Mouse (Mus musculus) left cerebral cortex, postnatal 4 days (tissue): ENCODE measurements around the gene Il12b. TPM values are rescaled to one million over a fixed set of nuclear protein-coding genes. Genes with fewer than 3 reads are reported as not detected.

Experiments
- DNase-seq: peaks from one replicate; pipeline ENCODE4 v3.0.0-alpha.2; 2022
- intact Hi-C: fragments of 180-260 bp; cut with DNase I; formaldehyde crosslinking; loops from one replicate; pipeline ENCODE4 v1.15.1; 2025
- total RNA-seq, 2 experiments: library from RNA; stranded (reverse); gene quantifications; 2 replicates each; pipeline ENCODE4 v1.2.3; 2021

Gene Il12b
- total RNA-seq = not detected

DNA sequence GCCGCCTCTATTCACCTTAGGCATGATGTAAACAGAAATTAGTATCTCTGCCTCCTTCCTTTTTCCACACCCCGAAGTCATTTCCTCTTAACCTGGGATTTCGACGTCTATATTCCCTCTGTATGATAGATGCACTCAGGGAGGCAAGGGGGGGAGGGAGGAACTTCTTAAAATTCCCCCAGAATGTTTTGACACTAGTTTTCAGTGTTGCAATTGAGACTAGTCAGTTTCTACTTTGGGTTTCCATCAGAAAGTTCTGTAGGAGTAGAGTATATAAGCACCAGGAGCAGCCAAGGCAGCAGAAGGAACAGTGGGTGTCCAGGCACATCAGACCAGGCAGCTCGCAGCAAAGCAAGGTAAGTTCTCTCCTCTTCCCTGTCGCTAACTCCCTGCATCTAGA lies at the start of gene Il12b:
TSS of gene Il12b (plus strand) at position 301 of the 400 bp plus-strand sequence.
- intact Hi-C loops = no loop called here
- DNase-seq = no peak

DNA sequence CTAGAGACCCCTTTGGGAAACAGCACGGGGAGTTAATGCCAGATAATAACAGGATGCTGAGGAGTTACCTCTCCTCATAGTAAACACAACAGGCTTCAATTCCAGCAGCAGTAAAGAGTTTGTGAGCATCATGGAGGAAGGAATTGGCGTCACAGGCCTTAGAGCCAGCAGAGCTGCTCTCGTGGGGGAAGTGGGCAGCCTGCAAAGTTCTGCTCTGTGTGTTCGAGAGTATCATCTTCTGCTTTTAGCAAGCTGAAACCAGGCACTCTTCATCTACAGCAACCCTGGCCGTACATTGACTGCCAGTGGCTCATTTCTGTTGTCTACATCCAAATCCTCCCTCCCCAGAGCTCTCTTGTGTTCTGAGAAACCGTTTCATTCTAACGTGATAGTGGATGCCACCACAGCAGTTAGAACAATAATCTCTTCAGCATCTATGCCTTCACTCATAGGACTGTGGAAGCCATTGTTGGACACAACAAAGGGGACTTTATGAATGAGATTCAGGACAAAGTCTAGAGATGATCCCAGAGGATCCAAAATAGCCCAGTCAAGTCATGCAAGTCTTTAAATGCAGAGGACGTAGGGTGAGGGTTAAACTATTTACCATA lies 44.9 kb upstream of the Il12b start:
- DNase-seq = no peak
- intact Hi-C loops = no loop called here

DNA sequence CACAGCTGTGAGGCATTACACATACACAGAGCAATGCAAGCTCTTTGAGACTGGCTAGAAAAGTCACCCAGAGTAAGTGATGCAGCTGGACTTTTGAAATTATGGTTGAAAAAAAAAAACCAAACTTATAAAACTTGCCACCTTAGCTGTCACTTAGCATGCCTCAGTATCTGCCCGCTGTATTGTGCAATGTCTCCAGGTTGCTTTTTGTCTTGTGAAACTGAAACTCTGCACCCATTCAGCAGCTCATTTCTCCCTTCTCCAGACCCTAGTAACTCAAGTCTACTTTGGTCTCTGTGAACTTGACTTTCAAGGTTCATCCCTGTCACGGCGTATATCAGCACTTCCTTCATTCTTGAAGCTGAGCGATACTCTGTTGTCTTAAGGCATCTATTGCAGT lies 43.7 kb upstream of the Il12b start:
- no peak for DNase-seq

DNA sequence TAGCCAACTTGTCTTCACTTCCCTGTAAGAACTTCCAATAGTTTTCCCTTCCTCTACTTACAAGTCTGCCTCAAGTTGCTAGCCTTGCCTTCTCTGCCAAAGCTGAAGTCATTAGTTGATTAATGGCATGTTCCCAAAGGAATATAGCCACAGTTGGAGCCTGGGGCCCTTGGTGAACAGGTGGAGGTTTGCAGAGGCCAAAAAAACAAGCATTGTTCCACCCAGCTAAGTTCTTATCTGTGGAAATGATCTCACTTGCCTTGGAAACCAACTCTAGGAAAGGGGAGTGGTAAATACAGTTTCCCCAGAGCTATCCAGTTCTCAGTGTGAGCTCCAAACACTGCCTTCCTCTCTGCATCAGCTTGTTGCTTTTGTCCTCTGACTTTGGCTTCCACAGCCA lies 35.3 kb upstream of the Il12b start:
- intact Hi-C loops = no loop called here
- DNase-seq = no peak

More for the DNA sequence above, 43.7 kb upstream of the Il12b start:
- intact Hi-C loops = no loop called here

DNA sequence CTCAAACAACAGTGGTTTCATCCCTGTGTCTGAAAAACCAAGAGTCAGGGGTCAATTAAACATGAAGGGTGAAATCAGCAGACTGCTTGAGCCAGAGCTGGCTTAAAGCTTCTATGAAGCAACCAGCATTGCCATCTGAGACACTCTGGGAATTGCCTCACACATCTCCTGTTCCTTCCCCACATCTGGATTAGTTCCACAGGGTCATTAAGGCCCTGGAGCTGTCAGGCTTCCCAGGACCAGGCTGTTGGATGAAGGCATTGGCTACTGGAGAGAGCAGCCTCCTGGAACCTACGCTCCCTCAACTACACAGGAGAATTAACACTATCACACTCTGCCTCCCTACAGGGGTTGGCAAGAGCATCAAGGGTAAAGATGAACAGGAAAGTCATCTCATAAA lies 32.2 kb upstream of the Il12b start:
- intact Hi-C loops = no loop called here

DNA sequence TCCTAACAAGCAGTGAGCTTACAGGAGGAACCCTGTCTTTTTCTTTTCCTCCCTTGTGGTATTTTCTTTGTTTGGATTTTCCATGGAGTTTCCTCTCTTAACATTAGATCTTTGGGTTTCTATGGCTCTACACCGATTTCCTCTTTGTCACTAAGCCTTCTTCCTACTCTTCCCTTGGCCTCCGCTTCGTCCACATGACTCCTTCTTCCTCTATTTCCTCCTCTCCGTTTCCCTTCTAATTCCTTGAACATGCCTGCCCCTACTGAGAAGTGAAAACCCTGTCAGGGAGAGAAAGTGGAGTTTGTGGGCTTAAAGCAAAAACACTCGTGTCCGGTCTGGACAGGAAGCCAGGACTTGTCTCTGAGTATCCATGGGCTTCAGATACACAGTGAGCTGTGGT lies 27.0 kb upstream of the Il12b start:
- DNase-seq = no peak
- intact Hi-C loops = no loop called here

More for the DNA sequence above, 32.2 kb upstream of the Il12b start:
- no peak for DNase-seq

DNA sequence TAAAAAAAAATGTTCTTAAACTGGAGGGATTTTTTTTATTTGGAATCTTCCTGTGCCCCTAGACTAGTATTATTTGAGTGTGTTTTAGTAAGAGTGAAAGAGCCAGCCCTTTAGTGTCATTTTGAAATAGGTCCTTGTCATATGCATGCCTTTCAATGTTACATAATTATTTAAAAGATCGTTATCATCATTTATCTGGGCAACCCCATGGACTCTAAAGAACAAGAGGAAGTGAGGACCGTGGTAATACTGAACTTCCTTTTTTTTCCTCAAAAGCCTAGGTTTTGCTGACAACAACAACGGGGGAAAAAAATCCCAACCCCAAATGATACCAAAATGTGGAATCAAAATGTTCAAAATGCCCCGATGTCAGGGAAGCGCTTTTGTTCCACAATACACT lies 22.0 kb upstream of the Il12b start:
- no peak for DNase-seq

DNA sequence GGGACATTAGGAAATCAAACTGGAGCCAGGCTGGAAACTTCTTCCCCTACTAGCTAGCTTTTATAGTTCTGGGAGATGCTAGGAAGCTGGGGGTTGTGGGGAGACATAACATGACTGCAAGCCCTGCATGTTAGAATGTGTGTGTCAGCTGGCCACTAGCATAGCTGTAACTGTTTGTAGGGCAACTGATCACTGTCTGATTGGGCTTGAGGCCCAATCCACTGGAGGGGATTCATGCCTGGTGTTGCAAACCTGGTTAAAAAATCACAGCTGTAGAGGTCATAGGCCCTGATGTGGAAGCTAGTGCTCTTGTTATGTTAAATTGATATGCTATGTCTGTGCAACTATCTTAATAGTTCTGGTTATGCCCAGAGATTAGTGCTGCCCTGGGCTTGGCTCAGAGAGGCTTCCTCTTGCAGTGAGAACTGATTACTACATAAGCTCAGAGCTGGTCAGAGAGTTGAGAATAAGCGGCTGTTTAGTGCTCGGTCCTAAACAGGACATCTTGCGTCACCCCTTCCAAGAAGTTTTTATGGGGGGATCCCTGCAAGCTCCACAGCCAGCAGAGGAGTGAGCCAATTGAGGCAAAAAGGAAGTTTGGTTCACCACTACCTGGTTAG lies 19.3 kb upstream of the Il12b start:
- DNase-seq = no peak
- intact Hi-C loops = no loop called here

More for the DNA sequence above, 22.0 kb upstream of the Il12b start:
- intact Hi-C loops = no loop called here

DNA sequence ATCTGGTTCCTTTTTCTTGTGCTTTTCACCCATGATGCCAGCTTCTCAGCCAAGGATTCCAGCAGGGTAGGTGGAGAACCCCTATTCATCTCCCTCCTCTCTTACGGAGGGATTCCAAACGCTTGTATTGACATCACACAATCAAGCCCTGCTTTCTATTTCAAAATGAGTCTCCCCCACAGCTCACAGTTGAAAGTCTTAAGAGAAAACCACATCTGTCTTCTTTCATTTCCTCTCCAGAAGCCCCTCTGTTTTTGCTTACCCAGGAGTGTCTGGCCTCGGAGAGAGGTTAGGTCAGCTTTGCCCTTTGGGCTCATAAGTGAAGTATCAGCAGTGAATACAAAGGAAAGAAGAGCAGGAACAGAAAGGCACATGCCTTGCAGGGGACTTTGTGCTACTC lies 17.7 kb upstream of the Il12b start:
- intact Hi-C loops = no loop called here
- no peak for DNase-seq

DNA sequence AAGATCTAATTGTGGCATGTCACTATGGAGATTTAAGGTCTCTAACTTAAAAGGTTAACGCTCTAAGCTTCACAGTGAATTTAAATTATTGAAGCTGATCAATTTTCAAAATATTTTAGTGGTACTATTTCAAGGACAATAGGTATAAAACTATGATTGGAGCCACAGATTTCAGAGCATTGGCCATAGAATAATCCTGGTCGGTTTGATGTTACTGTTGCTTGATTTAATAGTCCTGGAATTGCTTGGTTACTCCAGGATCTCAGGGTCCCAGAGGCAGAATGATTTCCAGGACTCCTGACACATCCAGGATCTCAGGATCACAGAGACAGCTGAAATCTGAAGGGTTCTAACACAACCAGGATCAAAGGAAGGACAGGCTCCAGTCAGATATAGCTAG lies 12.8 kb upstream of the Il12b start:
- DNase-seq = no peak
- intact Hi-C loops = no loop called here

DNA sequence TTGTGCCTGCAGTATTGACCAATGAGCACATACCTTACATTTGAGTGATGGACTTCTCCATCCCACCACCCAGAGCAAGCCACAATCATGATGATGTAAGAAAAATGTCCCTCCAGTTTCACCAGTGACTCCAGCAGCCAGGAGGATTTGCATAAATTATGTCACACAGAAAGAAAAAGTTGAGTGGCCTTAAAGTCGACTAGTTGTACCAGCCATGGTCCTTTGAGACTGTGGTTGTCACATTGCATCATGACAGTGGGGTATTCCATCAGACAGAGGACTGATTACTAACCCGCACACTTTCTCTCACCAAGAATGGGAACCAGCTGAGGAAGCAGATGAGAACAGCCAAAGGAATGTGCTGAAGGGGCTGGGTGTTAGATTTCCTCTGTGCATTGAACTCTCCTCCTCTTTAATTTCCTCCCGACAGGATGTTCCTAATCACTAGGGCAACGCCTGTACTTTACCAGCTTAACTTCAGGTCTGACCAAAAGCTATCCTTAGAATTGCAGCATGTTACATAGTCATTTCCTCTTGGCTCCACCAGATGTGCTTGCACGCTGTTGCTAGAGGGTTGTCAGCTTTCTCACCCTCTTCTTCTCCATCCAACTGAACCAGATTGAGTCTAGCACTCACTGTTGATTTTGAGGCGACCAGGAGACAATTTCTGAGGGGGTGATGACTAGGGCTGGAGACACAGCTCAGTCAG lies 9.7 kb upstream of the Il12b start:
- intact Hi-C loops = no loop called here
- DNase-seq = no peak

DNA sequence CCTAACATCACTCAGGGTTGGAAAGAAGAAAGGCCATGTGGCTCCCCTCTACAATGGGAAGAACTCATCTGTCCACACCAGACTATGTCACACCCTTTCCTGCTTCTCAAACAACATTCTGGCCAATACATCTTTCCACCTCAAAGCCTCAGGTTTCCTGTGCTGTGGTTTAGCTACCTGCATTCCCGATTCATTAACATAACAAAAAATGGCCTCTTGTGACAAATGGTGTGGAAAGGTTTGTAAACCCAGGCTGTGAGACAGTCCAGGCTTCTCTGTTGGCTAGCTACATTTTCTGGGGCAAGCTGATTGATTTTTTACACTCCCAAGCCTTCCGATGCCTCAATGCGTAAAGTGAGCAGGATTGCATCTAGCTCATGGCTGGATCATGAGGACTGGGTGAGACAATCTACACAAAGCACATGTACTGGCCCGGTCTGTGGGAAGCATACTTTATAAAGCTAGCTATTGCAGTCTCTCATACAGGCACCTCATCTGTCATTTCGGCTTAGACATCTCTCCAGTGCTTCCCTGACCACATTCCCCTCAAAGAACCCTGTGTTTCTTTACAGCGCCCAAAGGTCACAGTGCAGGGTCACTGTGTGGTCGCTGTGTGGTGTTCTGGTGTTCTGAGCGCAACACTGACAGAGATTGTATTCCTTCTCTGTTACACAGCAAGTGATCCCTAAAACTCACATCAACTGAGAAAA lies 6.6 kb upstream of the Il12b start:
- DNase-seq = no peak

DNA sequence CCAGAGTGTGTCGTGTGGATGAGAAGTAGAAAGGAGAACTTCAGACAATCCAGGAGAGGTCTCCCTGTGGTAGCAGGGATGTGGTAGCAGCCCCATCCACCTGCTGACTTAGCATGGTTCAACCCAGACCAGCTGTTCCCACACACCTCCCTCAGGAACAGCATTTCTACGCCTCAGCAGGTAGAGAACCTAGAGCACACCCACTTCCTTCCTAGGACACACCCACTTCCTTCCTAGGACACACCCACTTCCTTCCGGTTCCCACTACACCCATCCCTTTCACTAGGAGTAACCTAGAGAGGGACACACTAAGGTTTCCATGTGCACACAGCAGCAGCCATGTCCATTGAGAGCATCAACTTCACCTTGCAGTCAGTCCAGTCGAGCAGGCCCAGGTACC lies 4.5 kb upstream of the Il12b start:
- intact Hi-C loops = no loop called here
- DNase-seq = no peak

More for the DNA sequence above, 6.6 kb upstream of the Il12b start:
- intact Hi-C loops = no loop called here

DNA sequence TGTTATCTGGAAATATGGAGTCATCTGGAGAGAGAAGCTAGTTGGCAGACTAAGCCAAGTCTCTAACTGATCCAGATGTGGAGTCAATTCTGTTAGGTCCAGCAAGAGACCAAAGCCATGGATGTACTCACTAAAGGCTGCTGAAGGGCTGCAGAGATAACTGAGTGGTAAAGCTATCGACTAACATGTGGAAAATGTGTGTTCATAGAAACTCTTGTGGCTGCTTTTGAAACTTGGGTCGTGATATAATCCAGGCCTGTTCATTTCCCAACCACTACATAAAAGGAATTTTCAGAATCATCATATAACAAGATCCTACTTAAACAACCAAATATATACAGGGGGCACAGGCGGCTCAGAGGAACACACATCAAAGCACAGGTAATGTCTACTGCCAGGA lies 2.3 kb upstream of the Il12b start:
- intact Hi-C loops = no loop called here
- DNase-seq = no peak

DNA sequence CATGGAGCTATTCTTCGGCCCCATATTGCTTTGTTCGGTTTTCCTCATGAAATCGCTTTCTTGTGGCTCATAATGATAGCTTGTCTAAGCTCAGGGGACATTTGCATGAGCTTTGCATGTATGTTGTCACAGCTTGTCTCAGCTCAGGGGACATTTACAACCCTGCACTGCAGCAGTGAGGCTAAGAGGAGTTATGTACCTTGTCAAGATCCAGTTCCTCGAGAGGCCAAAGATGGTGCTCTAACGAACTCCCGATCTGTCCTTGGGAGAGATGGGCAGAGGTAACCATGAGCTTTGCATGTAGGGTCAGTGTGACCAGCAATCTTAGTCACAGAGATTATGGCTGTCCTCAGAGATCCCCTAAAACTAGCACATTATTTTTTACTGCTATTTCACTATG lies 1.5 kb upstream of the Il12b start:
- intact Hi-C loops = no loop called here
- no peak for DNase-seq

DNA sequence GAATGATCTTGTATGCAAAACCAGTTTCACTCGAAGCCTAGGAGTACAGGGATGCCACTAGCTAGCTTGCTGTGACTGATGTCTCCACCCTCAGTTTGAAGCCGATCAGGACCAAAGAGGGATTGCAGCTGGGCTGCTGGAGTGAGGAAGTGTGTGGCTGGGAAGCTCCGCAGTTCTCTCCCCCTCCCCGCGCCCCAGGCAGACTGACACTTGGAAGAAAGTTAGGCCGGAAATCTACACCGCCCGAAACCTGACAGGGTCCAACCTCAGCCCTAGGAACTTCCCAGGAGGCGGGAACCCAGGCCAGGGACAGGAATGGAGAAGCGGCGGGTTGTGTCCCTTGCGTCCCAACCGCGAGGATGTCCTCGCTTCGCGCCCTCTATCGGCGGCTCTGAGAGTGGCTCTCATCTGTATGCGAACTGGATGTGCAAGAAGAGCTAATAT lies 1.1 kb upstream of the Il12b start:
- peak; percentile 77 for DNase-seq
- intact Hi-C loops = no loop called here

DNA sequence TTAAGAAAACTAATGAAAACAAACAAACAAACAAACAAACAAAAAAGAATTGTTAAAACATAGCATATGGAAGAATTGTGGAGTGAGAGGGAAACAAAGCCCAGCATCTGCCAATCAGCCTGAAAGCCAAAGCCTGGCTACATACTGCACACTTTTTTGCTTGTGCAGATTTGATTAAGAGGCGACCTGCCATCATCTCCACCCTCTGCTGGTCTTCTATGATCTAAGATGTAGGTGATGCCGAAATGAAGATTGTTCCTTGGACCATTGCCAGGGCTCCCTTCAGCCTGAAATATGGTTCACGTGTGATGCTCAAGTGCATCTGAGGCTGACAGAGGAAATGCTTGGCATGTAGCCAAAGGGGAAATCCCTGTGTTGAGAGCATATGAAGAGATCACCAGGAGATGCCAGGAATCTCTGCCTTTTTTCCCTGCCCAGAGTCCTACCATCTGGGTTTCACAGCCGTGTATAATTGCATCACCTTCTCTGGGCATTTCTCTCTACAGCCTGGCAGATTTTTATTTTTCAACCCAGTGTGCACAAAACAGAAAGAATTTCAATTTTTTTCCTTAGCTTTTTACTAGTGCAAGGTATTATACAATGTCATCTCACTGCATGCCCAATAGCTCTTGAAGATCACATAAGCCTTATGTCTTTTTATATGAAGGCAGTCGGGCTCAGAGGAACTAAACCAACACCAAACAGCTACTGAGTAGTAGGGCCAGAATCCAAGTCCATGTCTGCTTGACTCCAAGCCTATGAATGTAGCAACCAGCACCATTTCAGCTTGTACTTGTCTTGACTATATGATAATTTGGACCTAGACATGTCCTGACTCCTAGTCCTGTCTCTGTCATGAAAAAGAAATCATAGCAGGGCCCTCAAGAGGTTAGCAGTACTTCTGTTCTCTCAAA lies 2.0 kb downstream of the Il12b start:
- intact Hi-C loops = no loop called here
- DNase-seq = peak; percentile 88

DNA sequence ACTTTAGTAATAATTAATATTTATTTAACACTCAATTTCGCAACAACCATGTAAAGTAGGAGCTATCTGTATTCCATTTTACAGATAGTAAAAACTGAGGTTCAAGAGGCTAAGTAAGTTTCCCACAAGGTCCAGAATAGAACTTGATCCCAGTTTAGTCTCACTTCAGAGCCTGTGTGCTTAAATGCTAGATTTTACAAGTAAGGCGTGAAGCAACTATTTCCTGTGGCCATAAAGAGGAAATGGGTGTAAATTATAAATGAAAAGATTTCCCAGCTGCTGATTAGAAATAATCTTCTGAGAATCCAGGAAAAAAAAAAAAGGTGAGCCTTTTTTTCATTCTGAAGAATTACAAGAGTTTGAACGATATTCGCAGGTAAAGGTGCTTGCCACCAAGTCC lies 5.2 kb downstream of the Il12b start:
- DNase-seq = no peak
- intact Hi-C loops = no loop called here

DNA sequence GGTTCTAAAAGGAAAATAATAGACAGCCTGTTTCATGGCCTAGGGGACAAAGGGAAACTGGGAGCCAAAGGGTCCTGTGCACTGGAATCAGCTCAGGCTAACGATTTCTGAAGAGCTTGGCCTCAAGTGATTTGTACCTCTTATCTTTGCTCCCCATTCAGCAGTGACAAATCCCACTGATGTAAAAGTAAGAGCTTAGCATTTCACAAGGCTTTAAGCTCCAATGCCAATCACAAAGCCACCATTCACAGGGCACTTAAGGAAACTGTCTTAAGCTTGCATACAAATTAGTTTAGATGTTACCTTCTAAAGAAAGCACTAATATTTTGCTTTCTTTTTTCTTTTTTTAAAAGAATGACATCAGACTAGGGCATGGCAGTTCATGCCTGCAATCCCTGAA lies 6.1 kb downstream of the Il12b start:
- DNase-seq = no peak
- intact Hi-C loops = no loop called here

DNA sequence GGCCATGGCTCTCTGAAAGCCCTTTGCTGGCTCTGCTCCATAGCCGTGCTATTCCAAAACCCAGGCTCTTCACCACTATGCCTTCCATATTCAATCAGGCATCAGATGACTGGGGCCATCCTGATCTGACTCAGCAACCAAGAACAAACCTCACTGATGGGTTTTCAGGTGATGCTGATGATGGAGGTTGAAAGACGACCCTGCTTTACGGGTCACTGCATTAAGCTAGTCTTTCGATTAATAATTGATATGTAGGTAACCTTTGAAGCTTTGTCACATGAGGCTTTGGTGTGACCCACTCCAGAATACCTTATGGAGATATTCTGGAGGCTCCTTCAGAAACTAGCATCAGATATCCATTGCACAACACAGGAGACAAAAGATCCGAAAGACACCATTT lies 6.6 kb downstream of the Il12b start:
- DNase-seq = no peak
- intact Hi-C loops = no loop called here

DNA sequence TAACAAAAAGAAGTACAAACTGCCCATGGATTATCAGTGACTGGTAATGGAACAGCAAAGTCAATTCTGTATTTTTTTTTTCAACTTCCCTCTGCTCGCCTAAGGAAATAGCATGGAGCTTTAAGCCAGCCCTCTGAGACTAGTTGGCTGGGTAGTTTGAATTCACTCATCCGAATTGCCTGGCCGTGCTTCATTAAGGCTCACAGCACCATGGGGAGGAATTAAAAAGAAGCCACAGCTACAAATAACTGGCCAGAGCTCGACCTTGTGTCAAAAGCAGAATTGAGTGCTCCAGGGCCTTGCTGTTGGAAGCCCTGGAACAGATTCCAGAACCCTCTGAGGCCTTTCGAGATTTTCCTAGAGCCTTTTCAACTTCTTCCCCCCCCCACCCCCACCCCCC lies 8.8 kb downstream of the Il12b start:
- no peak for DNase-seq
- intact Hi-C loops = no loop called here
